Mouse (Mus musculus): ENCODE data around the gene Adamts2.

Gene Adamts2

GRCm38 (mm10) chr11:50601641-50602355 lies at the start of gene Adamts2:
Gene Adamts2 (plus strand): TSS chr11:50602084.
- peak; percentile 72 for DNase-seq

- DNase-seq, result no peak
These were observed 44.8 kb upstream of the Adamts2 start for GRCm38 (mm10) chr11:50557064-50557463.

GRCm38 (mm10) chr11:50559108-50559507 lies 42.8 kb upstream of the Adamts2 start:
- DNase-seq, result peak; percentile 5

GRCm38 (mm10) chr11:50565466-50566211 lies 36.2 kb upstream of the Adamts2 start:
- DNase-seq, result no peak

- DNase-seq, result no peak
These were observed 30.4 kb upstream of the Adamts2 start for GRCm38 (mm10) chr11:50571448-50571847.

GRCm38 (mm10) chr11:50576521-50576920 lies 25.4 kb upstream of the Adamts2 start:
- no peak for DNase-seq

GRCm38 (mm10) chr11:50587026-50587425 lies 14.9 kb upstream of the Adamts2 start:
- peak; percentile 51 for DNase-seq

GRCm38 (mm10) chr11:50587787-50588186 lies 14.1 kb upstream of the Adamts2 start:
- peak; percentile 68 for DNase-seq

- DNase-seq, result peak; percentile 61
These were observed 12.8 kb upstream of the Adamts2 start for GRCm38 (mm10) chr11:50589060-50589459.

GRCm38 (mm10) chr11:50591053-50591452 lies 10.8 kb upstream of the Adamts2 start:
- DNase-seq, result no peak

- DNase-seq, result no peak
These were observed 8.9 kb upstream of the Adamts2 start for GRCm38 (mm10) chr11:50592892-50593553.

- no peak for DNase-seq
These were observed 5.3 kb upstream of the Adamts2 start for GRCm38 (mm10) chr11:50596571-50596970.

- DNase-seq, result no peak
These were observed 2.7 kb upstream of the Adamts2 start for GRCm38 (mm10) chr11:50599156-50599555.

GRCm38 (mm10) chr11:50602356-50603081 lies 635 bp downstream of the Adamts2 start:
- peak; percentile 40 for DNase-seq

- DNase-seq, result peak; percentile 60
These were observed 1.4 kb downstream of the Adamts2 start for GRCm38 (mm10) chr11:50603082-50603910.

- DNase-seq, result no peak
These were observed 2.5 kb downstream of the Adamts2 start for GRCm38 (mm10) chr11:50604371-50604770.

- DNase-seq, result no peak
These were observed 9.3 kb downstream of the Adamts2 start for GRCm38 (mm10) chr11:50611181-50611580.

GRCm38 (mm10) chr11:50617015-50617543 lies 15.2 kb downstream of the Adamts2 start:
- DNase-seq, result no peak

GRCm38 (mm10) chr11:50620926-50621325 lies 19.0 kb downstream of the Adamts2 start:
- no peak for DNase-seq

- no peak for DNase-seq
These were observed 19.5 kb downstream of the Adamts2 start for GRCm38 (mm10) chr11:50621364-50621763.

GRCm38 (mm10) chr11:50622238-50622726 lies 20.4 kb downstream of the Adamts2 start:
- DNase-seq, result peak; percentile 76

- DNase-seq, result no peak
These were observed 21.9 kb downstream of the Adamts2 start for GRCm38 (mm10) chr11:50623806-50624205.
